Mouse (Mus musculus): ENCODE results near the gene Card10.

GRCm38 (mm10) chr15:78785258-78785657 lies 17.6 kb downstream of the Card10 start:
- TF ChIP-seq CTCF (IDR thresholded peaks at IDR 0.05; ENCODE audit: low read depth), result no peak
- no peak for TF ChIP-seq EP300 (IDR thresholded peaks at IDR 0.05; ENCODE audit: low read depth)
